Mouse (Mus musculus): Measurements from ENCODE around the gene Trmt61a.
A peak's percentile ranks its signal among the peaks of the same experiment; 100 is the strongest.

Gene Trmt61a

DNA sequence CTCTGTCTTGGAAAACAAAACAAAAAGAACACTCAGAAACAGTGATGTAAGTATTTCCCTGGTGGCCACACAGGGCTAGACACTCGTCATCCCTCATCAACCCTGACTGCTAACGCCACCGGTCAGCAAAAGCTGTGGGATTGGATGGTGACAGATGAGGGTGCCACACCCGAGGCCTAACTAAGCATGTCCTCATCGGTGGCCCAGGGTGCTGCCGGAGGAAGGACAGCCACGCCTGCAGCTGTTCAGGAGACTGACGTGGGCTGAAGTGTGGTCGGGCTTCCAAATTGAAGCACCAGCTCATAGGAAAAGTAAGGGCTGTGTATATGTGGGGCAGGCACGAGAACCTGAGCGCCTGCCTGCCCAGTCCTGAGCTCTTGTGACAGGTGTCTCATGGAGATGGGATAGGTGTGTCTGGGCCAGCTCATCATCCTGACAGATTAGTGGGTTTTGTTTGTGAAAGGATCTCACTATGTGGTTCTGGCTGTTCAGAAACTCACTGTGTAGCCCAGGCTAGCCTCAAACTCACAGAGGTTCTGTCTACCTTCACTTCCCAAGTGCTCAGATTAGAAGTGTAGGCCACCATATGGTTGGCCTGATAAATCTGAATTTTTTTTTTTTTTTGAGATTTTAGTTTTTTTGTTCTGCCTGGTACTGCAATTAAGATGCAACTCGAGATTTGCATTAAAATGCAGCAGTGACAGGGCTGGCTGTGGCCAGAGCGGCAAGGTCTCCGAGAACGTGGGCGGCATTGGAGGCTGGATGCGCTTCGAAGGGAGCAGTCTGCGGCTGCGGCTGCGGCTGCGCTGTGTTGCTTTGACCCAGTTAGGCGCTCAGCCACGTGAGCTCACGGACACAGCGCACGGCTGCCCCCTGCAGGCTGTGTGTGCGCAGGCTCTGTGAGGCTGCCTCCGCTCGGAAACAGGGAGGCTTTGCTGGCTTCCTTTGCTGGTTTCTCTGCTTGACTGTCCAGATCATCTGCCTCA is 54.2 kb downstream of the Trmt61a start:
- DNase-seq (ENCODE audit: low read depth, low spot score) = peak; percentile 60

DNA sequence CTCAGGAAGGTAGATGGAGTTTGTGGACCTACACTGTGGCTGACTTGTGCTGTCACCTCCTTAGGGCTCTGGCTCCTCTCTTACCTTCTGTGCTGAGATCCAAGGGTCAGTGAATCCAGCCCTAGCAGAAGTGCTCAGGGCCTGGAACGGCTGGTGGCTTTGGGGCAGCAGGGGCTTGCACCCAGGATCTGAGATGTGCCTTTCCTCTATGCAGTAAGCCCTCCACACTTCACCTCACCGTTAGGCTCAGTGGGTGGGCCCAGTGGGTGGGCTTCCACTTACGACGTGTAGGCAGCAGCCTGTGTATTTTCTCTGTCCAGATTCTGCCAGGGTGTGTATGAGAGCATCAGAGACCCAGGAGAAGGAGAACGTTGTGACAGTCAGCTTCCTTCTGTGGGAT is 55.0 kb downstream of the Trmt61a start:
- DNase-seq (ENCODE audit: low read depth, low spot score) = no peak

All from WW6 (cell line).